Mouse (Mus musculus) megakaryocyte, embryonic 14.5 days (primary cell): ENCODE measurements around the gene Ttc21b.

Experiments
- FLI1 ChIP-seq: IDR thresholded peaks from 2 replicates; pipeline ENCODE4 v1.6.1; 2012; ENCODE audit warnings: low read length, inconsistent platforms, mixed read lengths
- GATA1 ChIP-seq: IDR thresholded peaks from 3 replicates; pipeline ENCODE4 v1.6.1; 2012; ENCODE audit warnings: mixed read lengths, low read length, inconsistent platforms, borderline replicate concordance

DNA sequence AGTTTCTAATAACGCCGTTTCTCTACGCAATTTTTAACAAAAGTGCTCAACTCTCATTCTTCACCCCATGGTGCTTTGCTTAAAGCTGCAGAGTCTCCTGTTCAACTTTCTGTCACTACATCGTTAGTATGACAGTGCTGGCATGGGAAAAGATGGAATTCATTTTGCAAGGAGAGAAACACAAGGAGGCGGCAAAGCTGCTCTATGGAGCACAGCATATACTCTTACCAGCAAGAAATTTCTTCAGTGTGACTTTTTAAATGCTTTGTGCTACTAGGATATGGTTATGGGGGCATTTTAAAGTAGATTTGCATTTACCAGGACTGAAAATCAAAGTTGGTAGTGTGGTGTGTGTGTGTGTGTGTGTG lies 77.6 kb downstream of the Ttc21b start:
- TF ChIP-seq FLI1: no peak
- no peak for TF ChIP-seq GATA1
